Mouse (Mus musculus) small intestine, adult 2 months (tissue): ENCODE results near the gene 2510002D24Rik.

Experiments
- CTCF ChIP-seq: fragments of 200-500 bp; IDR thresholded peaks from 2 replicates; pipeline ENCODE4 v1.5.1; 2012; ENCODE audit warnings: low read depth, mild to moderate bottlenecking, control low read depth, inconsistent platforms, low read length, moderate library complexity, mixed read lengths; ENCODE audit not compliant: insufficient replicate concordance, insufficient read length; ENCODE audit errors: extremely low read depth
- POLR2A ChIP-seq: fragments of 200-500 bp; IDR thresholded peaks from 2 replicates; pipeline ENCODE4 v1.6.1; 2012; ENCODE audit warnings: low read depth, mild to moderate bottlenecking, control low read depth, inconsistent platforms, low read length, moderate library complexity

GRCm38 (mm10) chr16:18876442-18877308 lies 40.3 kb downstream of the 2510002D24Rik start, which contains the start of the genes Mrpl40 and Hira:
- TF ChIP-seq CTCF = no peak
- peak; percentile 75 for TF ChIP-seq POLR2A
